Mouse (Mus musculus) MEL (cell line): ENCODE measurements around the gene Aco2.

Experiments
- BHLHE40 ChIP-seq: IDR thresholded peaks from 2 replicates; pipeline ENCODE4 v1.6.1; 2012; ENCODE audit warnings: low read depth, mild to moderate bottlenecking, inconsistent platforms, low read length, improper control_type of control experiment, borderline replicate concordance
- CTCF ChIP-seq, 3 experiments: IDR thresholded peaks in 2 of 3; conservative IDR thresholded peaks in 1 of 3; 2 replicates each; pipeline ENCODE4 v1.5.1; 2011 to 2012; ENCODE audit warnings: low read length in 3 of 3, low read depth in 2 of 3, mild to moderate bottlenecking in 2 of 3, improper control_type of control experiment in 1 of 3, inconsistent platforms in 1 of 3, mixed read lengths in 1 of 3, moderate library complexity in 1 of 3; ENCODE audit not compliant: control insufficient read depth in 1 of 3, insufficient read depth in 1 of 3, poor library complexity in 1 of 3, severe bottlenecking in 1 of 3
- ELF1 ChIP-seq: IDR thresholded peaks from 2 replicates; pipeline ENCODE4 v1.6.1; 2014; ENCODE audit warnings: low read depth, mild to moderate bottlenecking, inconsistent platforms, low read length, improper control_type of control experiment, moderate library complexity
- MAFK ChIP-seq: IDR thresholded peaks from 2 replicates; pipeline ENCODE4 v1.6.1; 2011; ENCODE audit warnings: low read depth, mild to moderate bottlenecking, low read length, improper control_type of control experiment, borderline replicate concordance
- MAX ChIP-seq: IDR thresholded peaks from 2 replicates; pipeline ENCODE4 v1.6.1; 2011; ENCODE audit warnings: low read length, improper control_type of control experiment
- POLR2A ChIP-seq, 2 experiments: IDR thresholded peaks; 2 replicates each; pipeline ENCODE4 v1.6.1; 2011 to 2012; ENCODE audit warnings: low read length in 2 of 2, mild to moderate bottlenecking in 2 of 2, control low read depth in 1 of 2, improper control_type of control experiment in 1 of 2, low read depth in 1 of 2, moderate library complexity in 1 of 2; ENCODE audit not compliant: control insufficient read depth in 1 of 2, insufficient read depth in 1 of 2, poor library complexity in 1 of 2
- UBTF ChIP-seq: IDR thresholded peaks from 2 replicates; pipeline ENCODE4 v1.6.1; 2012; ENCODE audit warnings: low read depth, mild to moderate bottlenecking, inconsistent platforms, low read length, improper control_type of control experiment, moderate library complexity, borderline replicate concordance; ENCODE audit not compliant: insufficient read depth

DNA sequence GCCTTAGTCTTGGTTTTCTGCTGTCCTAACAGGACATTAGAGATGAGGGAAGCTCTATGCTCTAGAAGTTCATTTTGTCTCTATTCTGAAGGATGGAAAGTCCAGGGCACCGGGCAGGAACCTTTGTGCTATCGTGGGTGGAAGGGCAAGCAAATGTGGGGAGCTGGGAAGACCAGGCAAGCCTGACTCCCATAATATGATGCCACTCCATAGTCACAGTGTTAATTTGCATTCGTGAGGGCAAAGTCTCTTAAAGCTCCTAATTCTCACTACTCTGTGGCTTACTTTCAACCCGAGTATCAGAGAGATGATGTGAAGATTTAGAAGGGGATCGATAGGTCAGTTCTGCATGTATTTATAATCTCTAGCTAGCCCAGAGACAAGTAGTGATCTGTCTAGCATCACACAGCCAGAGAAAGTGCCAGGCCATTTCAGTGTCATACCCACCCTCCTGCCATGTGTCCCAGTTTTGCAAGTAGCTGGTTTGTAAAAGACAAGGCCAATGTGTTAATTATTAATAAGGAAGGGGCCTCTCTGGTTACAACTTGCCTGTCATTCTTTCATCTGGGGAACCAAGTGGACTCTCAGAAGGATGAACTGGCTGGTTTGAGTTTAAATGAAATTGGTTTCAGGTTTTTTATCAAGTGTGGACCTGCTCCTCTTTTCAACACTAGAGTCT, 25.6 kb downstream of the Aco2 start:
- TF ChIP-seq POLR2A (IDR thresholded peaks at IDR 0.05; ENCODE audit: control insufficient read depth in 1 of 2, insufficient read depth in 1 of 2, low read depth in 1 of 2, low read length in 2 of 2, poor library complexity in 1 of 2) (no peak), CTCF (IDR thresholded peaks at IDR 0.05 in 2 of 3, conservative IDR thresholded peaks at IDR 0.05 in 1 of 3; ENCODE audit: control insufficient read depth in 1 of 3, insufficient read depth in 1 of 3, low read depth in 2 of 3, low read length in 3 of 3, poor library complexity in 1 of 3, severe bottlenecking in 1 of 3) (no peak), ELF1 (no peak), UBTF (no peak), MAFK (no peak), BHLHE40 (no peak), MAX (no peak)
